15 mouse cellular contexts compared by ENCODE assay signal in the genomic region with DNA sequence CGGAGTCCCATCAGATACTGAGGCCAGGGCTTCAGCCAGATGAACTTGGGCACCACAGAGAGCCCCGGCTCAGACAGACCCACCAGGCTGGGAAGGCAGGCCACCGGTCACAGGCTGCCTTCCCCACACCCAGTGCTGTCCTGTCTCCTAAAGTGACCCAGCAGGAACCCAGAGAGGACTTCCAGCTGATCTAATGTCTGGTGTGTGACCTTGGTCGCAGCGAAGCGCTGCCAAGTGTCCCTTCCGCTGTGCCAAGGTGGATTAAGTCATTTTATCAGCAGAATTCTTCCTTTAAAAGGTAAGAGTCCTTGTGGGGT. TPM values are rescaled to one million over a fixed set of nuclear protein-coding genes. Genes with fewer than 3 reads are reported as not detected.
A peak's percentile ranks its signal among the peaks of the same experiment; 100 is the strongest.
DNase-seq lines count a peak whose midpoint lies in the region; ATAC-seq and TF ChIP-seq lines count a peak whose summit lies in the region.
"Had no signal": no experiment of that assay in that cellular context is flagged by ENCODE, and none has a peak within 500 bp of the region (broad histone marks: within the 10 kb centered on the region; RNA-seq: fewer than 3 reads in every experiment).

No protein-coding gene starts in this region.

- no peak for ATAC-seq in heart, embryonic 13.5 days (ENCODE audit: extremely low read depth, insufficient number of reproducible peaks, low FRiP score, low TSS enrichment)
- no peak for ATAC-seq in megakaryocyte, adult 5-6 weeks (ENCODE audit: poor library complexity, severe bottlenecking)
- ATAC-seq: CD4-positive, CD25-positive, alpha-beta regulatory T cell, adult 4 months had no signal

- DNase-seq in heart, adult 8-10 months (ENCODE audit: low spot score) = no peak
- DNase-seq in adrenal gland, adult 2 months = peak; percentile 86
- DNase-seq in gastrocnemius, postnatal 25 days = peak; percentile 55
- DNase-seq in layer of hippocampus, postnatal 10 days (ENCODE audit: low spot score in 2 of 2) = no peak
- no peak for DNase-seq in thymus, postnatal 36 days
- DNase-seq: cerebellum, postnatal 36 days had no signal

- 50% methylated on average over 7 of the region's 7 CpGs for WGBS in heart, embryonic 13.5 days

- no peak overlapping the region for H3K4me2 ChIP-seq in heart, embryonic 13.5 days
- H3K4me2 ChIP-seq: embryonic facial prominence, embryonic 15.5 days; hindbrain, embryonic 13.5 days; liver, embryonic 11.5 days; stomach, embryonic 15.5 days had no signal

- TF ChIP-seq CTCF in E14TG2a.4 (conservative IDR thresholded peaks at IDR 0.05; ENCODE audit: low read length) = no peak

- peaks cover 60% of the 10 kb centered on the region for H3K4me1 ChIP-seq in heart, embryonic 13.5 days
- H3K4me1 ChIP-seq in E14TG2a.4 (replicated peaks; ENCODE audit: low read depth, low read length) = peaks cover 84% of the 10 kb centered on the region

- H3K4me3 ChIP-seq in heart, embryonic 13.5 days = no peak overlapping the region
- H3K4me3 ChIP-seq in E14TG2a.4 (replicated peaks; ENCODE audit: low read length) = peak overlapping the region; percentile 64
- H3K4me3 ChIP-seq: embryonic facial prominence, embryonic 15.5 days; hindbrain, embryonic 13.5 days; left cerebral cortex, adult 2 months; stomach, embryonic 15.5 days had no signal

- no peak overlapping the region; the same call in 1 of the 2 replicates for H3K27ac ChIP-seq in heart, embryonic 13.5 days (replicated peaks)
- H3K27ac ChIP-seq: embryonic facial prominence, embryonic 15.5 days; hindbrain, embryonic 13.5 days; left cerebral cortex, adult 2 months; stomach, embryonic 15.5 days had no signal

- peak overlapping the region; percentile 42; the same call in 1 of the 2 replicates for H3K9ac ChIP-seq in heart, embryonic 13.5 days
- H3K9ac ChIP-seq: embryonic facial prominence, embryonic 15.5 days; hindbrain, embryonic 13.5 days; stomach, embryonic 15.5 days had no signal

- H3K9me3 ChIP-seq in heart, embryonic 13.5 days = no peaks in the 10 kb centered on the region
- H3K9me3 ChIP-seq in E14TG2a.4 (ENCODE audit: low read length) = no peaks in the 10 kb centered on the region
- H3K9me3 ChIP-seq: embryonic facial prominence, embryonic 15.5 days; hindbrain, embryonic 13.5 days; stomach, embryonic 15.5 days had no signal

- H3K27me3 ChIP-seq in heart, embryonic 13.5 days (replicated peaks) = no peaks in the 10 kb centered on the region
- H3K27me3 ChIP-seq in E14TG2a.4 (ENCODE audit: insufficient read depth, low read length) = no peaks in the 10 kb centered on the region
- H3K27me3 ChIP-seq: embryonic facial prominence, embryonic 15.5 days; stomach, embryonic 15.5 days had no signal

- H3K36me3 ChIP-seq in heart, embryonic 13.5 days = no peaks in the 10 kb centered on the region
- H3K36me3 ChIP-seq in E14TG2a.4 (ENCODE audit: insufficient read depth, low read length) = peaks cover 22% of the 10 kb centered on the region
- H3K36me3 ChIP-seq: embryonic facial prominence, embryonic 15.5 days; hindbrain, embryonic 13.5 days; stomach, embryonic 15.5 days had no signal

RNA-seq across cellular contexts. Expression of a gene that starts 5.6 kb away (rescaled TPM):
- polyA plus RNA-seq in heart, embryonic 13.5 days (2015; fragmentation: Nextera tagmentation; extraction: Ambion mirVana) = 8.5 and 8.6 TPM in 2 replicates
- 10 to 100 TPM in 2 of 4 experiments, 1 to 10 TPM in 2; 6.6 to 15.0 (median 10.4) TPM for total RNA-seq in heart, adult 8-10 months (2022)
- total RNA-seq in adrenal gland, adult 2 months (2021) = 10 to 100 TPM; 12.7 to 13.1 TPM
- polyA plus RNA-seq in adrenal gland, adult 2 months (2012; rRNA removed) = 31.1 and 32.5 TPM in 2 replicates
- total RNA-seq in gastrocnemius, postnatal 25 days (2021) = 1 to 10 TPM; 8.3 to 8.5 TPM
- total RNA-seq in layer of hippocampus, postnatal 10 days (2021) = 1 to 10 TPM; 5.8 to 7.3 TPM
- 20.3 and 20.5 TPM in 2 replicates for total RNA-seq in megakaryocyte, adult 5-6 weeks (2015)
- total RNA-seq in megakaryocyte, adult 5-6 weeks (2017) = 3.6 and 7.3 TPM in 2 replicates

Comparison
In these comparisons a context has a peak if more than half of its experiments do, and no peak if none do; other contexts are left out.
1. DNase-seq: peak in adrenal gland, adult 2 months (single experiment) and gastrocnemius, postnatal 25 days (single experiment); none in heart, adult 8-10 months (single experiment), layer of hippocampus, postnatal 10 days (0 of 2) and thymus, postnatal 36 days (0 of 2).